Mouse (Mus musculus): ENCODE measurements around the gene Haus5.

GRCm38 (mm10) chr7:30629013-30629412 lies 35.8 kb downstream of the Haus5 start:
- TF ChIP-seq EP300 (IDR thresholded peaks at IDR 0.05) (no peak), CTCF (IDR thresholded peaks at IDR 0.05) (no peak)

Data from lung, postnatal 0 days (tissue).